Mouse (Mus musculus): ENCODE measurements around the gene Clgn. TPM values are rescaled to one million over a fixed set of nuclear protein-coding genes. Genes with fewer than 3 reads are reported as not detected.
A peak's percentile ranks its signal among the peaks of the same experiment; 100 is the strongest.
"Not testable (repeated sequence)": the region's sequence is repeated elsewhere in the genome, so short reads cannot be mapped to it uniquely, and the experiment has no call there.

Gene Clgn
- polyA plus RNA-seq, 1 experiment from 2014 or later, result 0.41 TPM

DNA sequence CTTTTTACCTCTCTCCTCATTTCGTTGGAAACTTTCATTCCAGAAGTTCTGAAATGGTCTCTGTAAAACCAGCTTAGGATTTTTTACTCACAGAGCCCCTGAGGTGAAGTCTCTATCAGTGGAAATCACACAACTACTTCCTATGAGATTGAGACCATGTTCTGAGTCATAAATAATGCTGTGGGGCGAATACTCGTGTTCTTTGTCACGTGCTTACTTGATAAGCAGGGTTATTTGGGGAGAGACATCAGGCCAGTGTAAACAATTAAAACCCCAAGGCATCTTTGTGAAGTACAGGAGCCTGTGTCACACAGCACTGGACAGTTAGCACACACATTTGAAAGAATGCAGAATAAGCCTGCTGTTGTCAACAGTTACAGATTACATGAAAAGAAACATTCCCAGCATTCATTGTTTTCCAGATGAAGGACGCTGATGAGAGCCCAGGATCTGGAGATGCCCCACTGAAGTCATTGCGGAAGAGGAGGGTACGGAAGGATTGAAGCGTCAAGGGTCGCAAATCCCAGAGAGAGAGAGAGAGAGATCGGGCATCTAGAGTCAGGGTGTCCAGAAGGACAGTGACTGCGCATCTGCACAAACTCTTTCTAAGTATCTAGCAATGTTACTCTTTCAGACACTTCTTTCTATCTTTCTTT is 36.6 kb downstream of the Clgn start:
- no peak for ATAC-seq (ENCODE audit: insufficient read depth, low FRiP score, low read depth)
- Histone ChIP-seq H3K4me1 (no peaks in the 10 kb centered on the region), H3K27me3 (replicated peaks) (no peaks in the 10 kb centered on the region), H3K27ac (no peak overlapping the region), H3K9me3 (no peaks in the 10 kb centered on the region), H3K4me2 (no peak overlapping the region), H3K4me3 (replicated peaks) (no peak overlapping the region), H3K36me3 (no peaks in the 10 kb centered on the region), H3K9ac (no peak overlapping the region)
- WGBS, result 71% methylated on average over 11 of the region's 11 CpGs

DNA sequence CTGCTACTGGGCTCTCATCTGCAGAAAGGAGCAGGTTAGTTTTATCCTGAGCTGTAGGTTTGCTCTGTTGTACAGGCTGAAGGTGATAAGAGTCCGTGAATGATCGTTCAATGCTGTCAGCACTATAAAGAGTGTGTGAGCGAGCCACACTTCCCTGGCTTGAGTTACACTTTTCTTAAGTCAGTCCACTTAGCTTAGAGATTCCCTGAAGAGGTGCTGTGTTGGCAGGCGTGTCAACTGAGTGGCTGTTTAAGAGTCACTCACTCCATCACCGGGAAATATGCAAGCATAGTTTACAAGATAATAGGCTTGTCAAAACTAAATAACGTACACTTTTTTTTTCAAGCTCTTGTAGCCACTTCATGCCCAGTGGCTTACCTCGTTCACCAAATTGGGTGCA is 37.3 kb downstream of the Clgn start:
- no peak for ATAC-seq (ENCODE audit: insufficient read depth, low FRiP score, low read depth)
- Histone ChIP-seq H3K9me3 (no peaks in the 10 kb centered on the region), H3K4me1 (no peaks in the 10 kb centered on the region), H3K27ac (no peak overlapping the region), H3K9ac (no peak overlapping the region), H3K4me2 (no peak overlapping the region), H3K36me3 (no peaks in the 10 kb centered on the region), H3K27me3 (replicated peaks) (no peaks in the 10 kb centered on the region), H3K4me3 (replicated peaks) (no peak overlapping the region)
- 51% methylated on average over 7 of the region's 7 CpGs for WGBS

DNA sequence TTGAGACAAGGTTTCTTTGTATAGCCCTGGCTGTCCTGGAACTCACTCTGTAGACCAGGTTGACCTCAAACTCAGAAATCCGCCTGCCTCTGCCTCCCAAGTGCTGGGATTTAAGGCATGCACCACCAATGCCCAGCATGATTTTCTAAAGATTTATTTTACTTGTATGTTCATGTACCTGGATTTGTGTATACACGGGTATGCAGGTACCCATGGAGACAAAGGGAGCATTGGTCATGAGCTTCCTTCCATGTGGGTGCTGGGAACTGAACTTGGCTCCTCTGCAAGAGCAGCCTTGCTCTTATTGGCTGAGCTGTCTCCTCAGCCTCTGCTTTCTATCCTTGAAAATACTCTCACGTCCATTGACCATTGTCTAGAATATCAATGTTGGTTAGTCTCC is 39.0 kb downstream of the Clgn start:
- H3K4me2 ChIP-seq; H3K9me3 ChIP-seq; H3K36me3 ChIP-seq; H3K4me3 ChIP-seq (replicated peaks); ATAC-seq (ENCODE audit: insufficient read depth, low FRiP score, low read depth); H3K9ac ChIP-seq; H3K27me3 ChIP-seq (replicated peaks); H3K4me1 ChIP-seq; H3K27ac ChIP-seq: not testable (repeated sequence)
- WGBS, result 88% methylated on average over 3 of the region's 3 CpGs

DNA sequence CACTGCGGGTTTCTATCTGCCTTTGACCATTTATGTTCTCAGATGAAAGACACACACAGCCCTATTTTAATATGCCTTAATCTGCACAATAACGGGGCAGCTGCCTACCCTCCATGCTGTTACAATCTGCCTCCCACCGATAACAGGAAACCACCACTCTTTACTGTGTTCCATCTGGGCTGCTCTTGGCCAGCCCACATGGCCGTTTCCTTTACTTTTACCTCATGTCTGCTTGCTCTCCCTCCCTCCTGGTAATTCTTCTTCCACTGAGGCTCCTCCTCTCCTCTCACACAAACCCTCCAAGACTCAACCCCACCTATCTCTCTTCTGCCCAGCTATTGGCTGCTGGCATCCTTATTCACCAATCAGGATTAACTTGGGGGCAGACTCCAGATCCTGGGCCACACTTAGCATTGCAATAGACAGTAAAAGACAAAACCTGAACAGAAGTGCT is 39.4 kb downstream of the Clgn start:
- Histone ChIP-seq H3K9ac (no peak overlapping the region), H3K27me3 (replicated peaks) (no peaks in the 10 kb centered on the region), H3K9me3 (no peaks in the 10 kb centered on the region), H3K4me2 (no peak overlapping the region), H3K36me3 (no peaks in the 10 kb centered on the region), H3K27ac (no peak overlapping the region), H3K4me1 (no peaks in the 10 kb centered on the region), H3K4me3 (replicated peaks) (no peak overlapping the region)
- WGBS, result 56% methylated on average over 4 of the region's 4 CpGs
- peak; percentile 86; the same call in 1 of the 2 replicates for ATAC-seq (ENCODE audit: insufficient read depth, low FRiP score, low read depth)

DNA sequence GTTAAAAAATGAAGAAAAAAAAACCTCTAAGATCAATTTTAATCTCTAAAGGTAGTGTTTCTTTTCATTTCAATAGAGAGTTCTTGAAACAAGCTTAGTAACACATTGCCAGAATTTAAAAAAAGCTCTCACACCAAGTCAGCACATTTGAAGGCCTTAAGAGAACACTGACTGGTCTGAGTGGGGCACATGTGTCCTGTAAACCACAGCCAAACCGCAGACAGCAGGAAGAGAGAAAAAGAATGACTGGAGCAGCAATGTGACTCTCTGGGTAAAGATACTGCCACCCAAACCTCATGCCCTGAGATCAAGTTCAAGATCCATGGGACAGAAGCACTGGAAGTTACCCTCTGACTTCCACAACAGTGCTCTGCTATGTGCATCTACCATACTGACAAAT is 47.4 kb downstream of the Clgn start:
- H3K27me3 ChIP-seq (replicated peaks), result no peaks in the 10 kb centered on the region
- H3K27ac ChIP-seq, result no peak overlapping the region
- H3K36me3 ChIP-seq, result no peaks in the 10 kb centered on the region
- H3K9me3 ChIP-seq, result no peaks in the 10 kb centered on the region
- no peak overlapping the region for H3K4me2 ChIP-seq
- H3K9ac ChIP-seq, result no peak overlapping the region
- no peak for ATAC-seq (ENCODE audit: insufficient read depth, low FRiP score, low read depth)
- H3K4me1 ChIP-seq, result peaks cover 5% of the 10 kb centered on the region; the same call in 1 of the 2 replicates
- 76% methylated on average over 1 of the region's 1 CpGs for WGBS
- H3K4me3 ChIP-seq (replicated peaks), result no peak overlapping the region

DNA sequence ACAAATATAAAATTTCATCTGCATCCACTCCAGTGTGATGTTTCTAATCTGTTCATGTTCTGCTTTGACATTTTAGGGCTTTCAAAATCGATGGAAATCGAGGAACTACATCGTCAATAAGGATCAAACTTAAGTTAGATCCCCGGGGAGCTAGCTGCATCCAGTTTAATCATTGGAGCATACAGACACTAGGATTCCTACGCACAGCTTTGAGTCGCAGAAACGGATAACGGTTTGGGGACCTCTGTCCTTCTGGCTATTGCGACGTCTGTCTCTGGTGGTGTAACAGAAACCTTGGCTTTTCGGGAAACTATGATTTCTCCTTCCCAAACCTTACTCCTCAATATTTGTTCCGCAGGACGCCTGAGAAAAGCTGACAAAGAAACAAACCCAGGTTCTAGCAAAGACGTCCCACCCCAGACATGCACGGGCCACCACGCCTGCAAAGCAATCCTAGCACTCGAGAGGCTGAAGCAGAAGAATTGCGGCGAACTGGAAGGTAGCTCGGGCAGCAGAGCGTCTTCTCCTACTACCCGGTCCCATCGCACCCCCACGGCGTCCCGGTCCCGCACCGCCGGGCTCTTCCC is 52.1 kb downstream of the Clgn start:
- peak overlapping the region; percentile 86 for H3K27ac ChIP-seq
- peak overlapping the region; percentile 87 for H3K9ac ChIP-seq
- H3K4me1 ChIP-seq, result peaks cover 5% of the 10 kb centered on the region; the same call in 1 of the 2 replicates
- H3K36me3 ChIP-seq, result no peaks in the 10 kb centered on the region
- peak overlapping the region; percentile 73 for H3K4me2 ChIP-seq
- ATAC-seq (ENCODE audit: insufficient read depth, low FRiP score, low read depth), result no peak
- H3K4me3 ChIP-seq (replicated peaks), result peak overlapping the region; percentile 74
- 1% methylated on average over 29 of the region's 29 CpGs for WGBS
- H3K9me3 ChIP-seq, result no peaks in the 10 kb centered on the region
- no peaks in the 10 kb centered on the region for H3K27me3 ChIP-seq (replicated peaks)

DNA sequence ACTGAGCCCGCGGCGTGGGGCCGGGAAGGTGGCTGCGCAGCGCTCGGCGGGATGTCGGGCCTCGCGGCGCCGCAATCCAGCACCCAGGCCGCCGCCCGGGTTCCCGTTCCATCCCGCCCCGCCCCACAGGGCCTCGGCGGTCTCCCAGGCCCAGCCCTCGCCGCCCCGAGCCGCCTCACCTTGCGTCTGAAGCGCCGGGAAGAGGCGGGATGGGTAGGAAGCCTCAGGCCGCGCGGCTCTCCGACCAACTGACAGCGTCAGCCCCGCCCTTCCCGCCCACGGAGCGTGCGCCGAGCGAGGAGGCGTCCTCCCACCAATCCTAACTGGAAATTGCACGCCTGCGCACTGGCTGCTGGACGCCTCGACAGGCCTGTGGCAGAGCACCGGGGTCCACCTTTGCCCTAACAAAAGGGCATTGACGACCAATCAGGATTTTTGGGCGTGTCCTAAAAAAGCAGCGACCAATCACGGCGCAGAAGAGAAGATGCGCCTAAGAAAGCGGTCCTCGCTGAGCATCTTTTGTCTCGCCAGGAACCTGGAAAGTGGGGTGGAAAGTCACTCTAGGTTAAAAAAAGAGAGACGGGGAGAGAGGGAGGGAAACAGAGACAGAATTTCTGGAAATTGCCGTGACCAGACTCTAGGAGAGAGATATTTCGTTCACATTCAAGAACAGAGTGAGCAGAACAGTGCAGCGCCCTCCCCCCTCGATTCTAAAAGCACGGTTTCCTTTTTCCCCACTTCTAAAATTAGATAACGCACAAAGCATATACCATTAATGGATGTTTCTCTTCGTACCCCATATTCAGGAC is 52.8 kb downstream of the Clgn start:
- peak; percentile 100 for ATAC-seq (ENCODE audit: insufficient read depth, low FRiP score, low read depth)
- Histone ChIP-seq H3K27me3 (replicated peaks) (no peaks in the 10 kb centered on the region), H3K9me3 (no peaks in the 10 kb centered on the region), H3K4me1 (peaks cover 5% of the 10 kb centered on the region; the same call in 1 of the 2 replicates), H3K4me2 (peak overlapping the region; percentile 73), H3K9ac (peak overlapping the region; percentile 87), H3K36me3 (no peaks in the 10 kb centered on the region), H3K27ac (peak overlapping the region; percentile 86), H3K4me3 (replicated peaks) (peak overlapping the region; percentile 74)
- under 1% methylated on average over 64 of the region's 64 CpGs for WGBS

DNA sequence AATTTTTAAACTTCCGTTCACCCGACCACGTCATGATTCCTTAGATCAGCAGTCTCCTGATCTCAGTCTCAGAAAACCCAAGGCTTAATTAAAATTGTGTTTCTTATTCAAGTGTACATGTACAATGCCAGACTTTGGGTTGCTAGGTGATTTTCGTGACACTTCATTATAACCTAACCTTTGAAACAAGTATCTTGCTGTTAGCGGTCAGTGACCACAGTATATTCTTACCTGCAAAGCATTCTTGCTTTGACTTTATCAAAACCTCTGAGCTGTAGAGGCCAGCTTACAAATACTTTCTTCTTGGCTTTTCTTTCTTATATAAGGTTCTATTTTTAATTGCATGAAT is 53.4 kb downstream of the Clgn start:
- 34% methylated on average over 5 of the region's 5 CpGs for WGBS
- no peak for ATAC-seq (ENCODE audit: insufficient read depth, low FRiP score, low read depth)

DNA sequence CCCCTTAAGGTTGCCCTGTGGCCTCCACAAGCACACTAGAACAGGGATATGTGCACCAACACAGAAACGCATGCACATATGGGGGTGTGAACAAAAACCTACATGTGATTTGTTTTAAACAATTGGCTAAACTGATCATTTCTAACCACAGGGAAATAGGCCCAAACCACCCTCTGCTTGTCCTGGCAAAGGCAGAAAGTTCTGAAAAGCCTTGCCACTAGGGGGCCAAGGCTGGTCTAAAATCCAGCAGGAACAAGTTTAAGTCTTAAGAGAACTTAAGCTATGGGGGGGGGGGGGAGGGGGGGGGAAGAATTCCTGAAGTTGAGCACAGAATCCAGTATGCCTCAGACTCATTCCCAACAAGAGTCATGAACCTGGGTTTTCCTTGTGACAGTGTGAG is 60.3 kb downstream of the Clgn start:
- WGBS, result 76% methylated on average over 1 of the region's 1 CpGs
- H3K9ac ChIP-seq, result no peak overlapping the region
- no peak overlapping the region for H3K4me3 ChIP-seq (replicated peaks)
- no peak overlapping the region for H3K27ac ChIP-seq
- ATAC-seq (ENCODE audit: insufficient read depth, low FRiP score, low read depth), result no peak
- H3K36me3 ChIP-seq, result no peaks in the 10 kb centered on the region
- no peaks in the 10 kb centered on the region for H3K4me1 ChIP-seq
- H3K4me2 ChIP-seq, result no peak overlapping the region
- no peaks in the 10 kb centered on the region for H3K27me3 ChIP-seq (replicated peaks)
- H3K9me3 ChIP-seq, result no peaks in the 10 kb centered on the region

More for the DNA sequence above, 53.4 kb downstream of the Clgn start:
- Histone ChIP-seq H3K27me3 (replicated peaks) (no peaks in the 10 kb centered on the region), H3K9me3 (no peaks in the 10 kb centered on the region), H3K4me2 (peak overlapping the region; percentile 73), H3K27ac (peak overlapping the region; percentile 83), H3K4me3 (replicated peaks) (peak overlapping the region; percentile 74), H3K9ac (peak overlapping the region; percentile 34; the same call in 1 of the 2 replicates), H3K36me3 (no peaks in the 10 kb centered on the region), H3K4me1 (peaks cover 5% of the 10 kb centered on the region; the same call in 1 of the 2 replicates)

DNA sequence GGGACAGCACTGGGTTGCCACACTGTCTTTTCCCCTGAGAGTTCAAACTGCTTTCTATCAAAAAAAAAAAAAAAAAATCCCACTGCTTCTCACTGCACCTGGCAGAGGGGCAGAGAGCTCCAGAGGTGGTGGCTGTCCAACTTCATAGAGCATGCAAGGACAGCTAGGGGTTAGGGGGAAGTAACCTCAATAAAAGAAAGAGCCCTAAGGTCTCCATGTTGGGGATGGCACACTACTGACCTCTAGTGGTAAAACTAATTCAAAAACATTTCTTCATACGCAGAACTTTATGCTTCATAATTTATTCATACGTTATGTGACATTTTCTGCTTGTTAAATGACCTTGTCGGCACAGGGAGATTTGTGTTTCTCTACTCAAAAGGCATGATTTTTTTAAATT is 61.4 kb downstream of the Clgn start:
- no peaks in the 10 kb centered on the region for H3K4me1 ChIP-seq
- H3K4me3 ChIP-seq (replicated peaks), result no peak overlapping the region
- no peak overlapping the region for H3K27ac ChIP-seq
- H3K9ac ChIP-seq, result no peak overlapping the region
- no peak overlapping the region for H3K4me2 ChIP-seq
- no peak for ATAC-seq (ENCODE audit: insufficient read depth, low FRiP score, low read depth)
- H3K36me3 ChIP-seq, result no peaks in the 10 kb centered on the region
- no peaks in the 10 kb centered on the region for H3K9me3 ChIP-seq
- no peaks in the 10 kb centered on the region for H3K27me3 ChIP-seq (replicated peaks)
- WGBS, result 12% methylated on average over 3 of the region's 3 CpGs

DNA sequence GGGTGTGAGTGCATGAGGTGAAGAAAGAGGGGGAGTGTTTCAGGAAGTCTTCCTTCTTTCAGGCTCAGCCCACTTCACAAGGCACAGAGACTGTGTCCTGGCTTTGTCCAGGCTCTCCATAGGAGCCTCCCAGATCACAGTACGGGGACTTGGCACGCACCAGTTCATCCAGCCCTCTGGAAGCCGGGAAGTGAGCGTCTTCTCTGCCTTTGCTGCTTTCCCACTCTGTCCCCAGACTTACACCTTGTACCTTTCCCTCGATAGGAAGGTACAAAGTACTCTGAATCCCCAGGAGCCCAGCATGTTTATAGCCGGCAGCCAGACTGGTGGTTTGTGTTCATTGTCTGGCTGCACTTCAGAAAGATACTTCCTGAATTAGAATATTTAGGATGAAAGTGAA is 67.5 kb downstream of the Clgn start:
- no peak overlapping the region for H3K4me3 ChIP-seq (replicated peaks)
- no peak for ATAC-seq (ENCODE audit: insufficient read depth, low FRiP score, low read depth)
- WGBS, result 70% methylated on average over 6 of the region's 6 CpGs
- H3K36me3 ChIP-seq, result no peaks in the 10 kb centered on the region
- H3K27ac ChIP-seq, result no peak overlapping the region
- H3K4me2 ChIP-seq, result no peak overlapping the region
- H3K4me1 ChIP-seq, result no peaks in the 10 kb centered on the region
- no peak overlapping the region for H3K9ac ChIP-seq
- H3K27me3 ChIP-seq (replicated peaks), result no peaks in the 10 kb centered on the region
- no peaks in the 10 kb centered on the region for H3K9me3 ChIP-seq

DNA sequence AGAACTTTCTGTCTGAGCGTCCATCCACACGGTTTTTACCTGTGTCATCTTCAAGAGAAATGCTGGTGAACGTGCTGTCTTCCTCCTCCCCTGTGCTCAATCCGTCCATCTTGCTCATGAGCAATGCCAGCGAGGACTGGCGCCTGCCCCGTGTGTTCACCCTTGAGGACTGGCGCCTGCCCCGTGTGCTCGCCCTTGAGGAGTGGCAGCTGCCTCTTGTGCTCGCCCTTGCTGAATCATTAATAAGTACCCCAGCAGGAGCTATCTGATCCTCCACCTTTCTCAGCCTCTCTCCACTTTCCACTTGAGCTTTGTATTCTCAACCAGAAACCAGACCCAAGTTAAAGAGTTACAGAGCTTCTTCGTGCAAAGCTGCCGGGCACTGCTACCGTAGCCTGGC is 68.6 kb downstream of the Clgn start, which contains the start of gene Scoc:
Gene Scoc (minus strand): TSS at position 170 of the 400 bp plus-strand sequence.
- Histone ChIP-seq H3K36me3 (no peaks in the 10 kb centered on the region), H3K4me3 (replicated peaks) (no peak within 1 kb of the TSS), H3K9me3 (no peaks in the 10 kb centered on the region), H3K9ac (no peak within 1 kb of the TSS), H3K27me3 (replicated peaks) (no peaks in the 10 kb centered on the region), H3K27ac (no peak within 1 kb of the TSS), H3K4me2 (no peak within 1 kb of the TSS), H3K4me1 (no peaks in the 10 kb centered on the region)
- peak; percentile 65; the same call in 1 of the 2 replicates for ATAC-seq (ENCODE audit: insufficient read depth, low FRiP score, low read depth)
- 67% methylated on average over 14 of the region's 14 CpGs for WGBS

Measured in stomach, embryonic 15.5 days (tissue).